Mouse (Mus musculus) limb, embryonic 12.5 days (tissue): ENCODE data around the gene Nr0b2. TPM values are rescaled to one million over a fixed set of nuclear protein-coding genes. Genes with fewer than 3 reads are reported as not detected.

Experiments
- ATAC-seq: fragments of 200-750 bp; cut with Nextera tagmentation; 2 replicates; pipeline ENCODE4 v1.8.0; 2017; ENCODE audit warnings: low read depth, moderate TSS enrichment; ENCODE audit not compliant: insufficient number of reproducible peaks, insufficient read depth, low FRiP score, low TSS enrichment
- H3K27ac ChIP-seq: fragments of 300-500 bp; sonication (generic); 2 replicates; pipeline ENCODE4 v1.5.1; 2016; ENCODE audit warnings: mild to moderate bottlenecking, moderate library complexity
- H3K27me3 ChIP-seq: fragments of 300-500 bp; sonication (generic); 2 replicates; pipeline ENCODE4 v1.6.1; 2016; ENCODE audit warnings: mild to moderate bottlenecking, moderate library complexity
- H3K36me3 ChIP-seq: fragments of 300-500 bp; sonication (generic); 2 replicates; pipeline ENCODE4 v1.6.1; 2016; ENCODE audit warnings: mild to moderate bottlenecking, moderate library complexity
- H3K4me1 ChIP-seq: fragments of 300-500 bp; sonication (generic); replicated peaks from 2 replicates; pipeline ENCODE4 v1.6.1; 2016
- H3K4me2 ChIP-seq: fragments of 300-500 bp; sonication (generic); 2 replicates; pipeline ENCODE4 v1.6.1; 2016; ENCODE audit warnings: mild to moderate bottlenecking, moderate library complexity
- H3K4me3 ChIP-seq: fragments of 300-500 bp; sonication (generic); replicated peaks from 2 replicates; pipeline ENCODE4 v1.5.1; 2016; ENCODE audit warnings: mild to moderate bottlenecking
- H3K9ac ChIP-seq: fragments of 300-500 bp; sonication (generic); replicated peaks from 2 replicates; pipeline ENCODE4 v1.6.1; 2016; ENCODE audit warnings: mild to moderate bottlenecking, moderate library complexity
- H3K9me3 ChIP-seq: fragments of 300-500 bp; sonication (generic); 2 replicates; pipeline ENCODE4 v1.6.1; 2016; ENCODE audit warnings: mild to moderate bottlenecking, moderate library complexity
- WGBS: fragments of 180-500 bp; shearing (Covaris S2); methylation state at CpG from one replicate; pipeline ENCODE4 v1.1.7; 2016; 5-methylcytosine and 5-hydroxymethylcytosine counted together
- polyA plus RNA-seq: library from polyadenylated mRNA; unstranded; fragments of >200 nt; fragmentation: Nextera tagmentation; extraction: Ambion mirVana; gene quantifications from 2 replicates; pipeline ENCODE4 v1.2.1, GENCODE M21; 2016

Nr0b2 gene
- polyA plus RNA-seq, 1 experiment from 2014 or later = not detected

DNA sequence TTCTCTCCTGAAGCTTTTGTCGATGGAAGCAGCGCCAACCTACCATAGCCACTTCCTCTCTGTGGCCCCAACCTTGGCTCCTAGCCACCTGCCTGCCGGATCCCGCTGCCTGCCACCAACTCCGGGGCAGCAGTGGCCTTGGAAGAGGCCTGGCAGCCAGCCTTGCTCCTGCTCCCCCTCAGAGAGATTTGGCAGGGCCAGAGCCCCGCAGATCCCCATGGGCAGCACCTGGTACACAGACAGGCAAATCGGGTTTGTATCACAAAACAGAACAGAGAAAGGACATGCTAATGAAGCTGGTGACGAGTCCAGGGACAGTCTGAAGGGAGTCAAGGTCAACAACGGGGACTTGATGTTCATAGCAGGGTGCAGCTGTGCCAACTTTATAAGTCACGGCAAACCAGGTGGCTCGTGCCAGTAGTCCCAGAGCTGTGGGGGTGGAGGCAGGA is 10.0 kb downstream of the Nr0b2 start:
- Histone ChIP-seq H3K4me3 (no peak overlapping the region), H3K36me3 (no peaks in the 10 kb centered on the region), H3K4me2 (no peak overlapping the region), H3K4me1 (no peaks in the 10 kb centered on the region), H3K9me3 (peaks cover 8% of the 10 kb centered on the region; the same call in 1 of the 2 replicates), H3K9ac (no peak overlapping the region), H3K27ac (no peak overlapping the region), H3K27me3 (no peaks in the 10 kb centered on the region)
- 80% methylated on average over 11 of the region's 11 CpGs for WGBS
- ATAC-seq = no peak

DNA sequence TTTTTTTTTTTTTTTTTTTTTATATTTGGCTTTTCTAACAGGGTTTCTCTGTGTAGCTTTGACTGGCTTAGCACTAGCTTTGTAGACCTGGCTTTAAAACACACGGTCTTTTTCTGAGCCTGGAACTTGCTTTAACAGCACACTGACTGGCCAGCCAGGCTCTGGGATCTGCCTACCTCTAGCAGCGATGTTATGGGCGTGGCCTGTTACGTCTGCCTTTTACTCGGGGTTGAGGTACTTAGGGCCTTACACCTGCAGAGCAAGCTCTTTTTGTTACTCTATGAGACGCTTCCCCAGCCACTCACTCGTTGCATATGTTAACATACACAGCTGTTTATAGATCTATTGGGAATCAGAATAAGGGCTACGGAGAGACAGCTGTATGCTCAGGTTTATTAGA is 14.1 kb downstream of the Nr0b2 start:
- Histone ChIP-seq H3K9me3 (peaks cover 8% of the 10 kb centered on the region; the same call in 1 of the 2 replicates), H3K9ac (no peak overlapping the region), H3K27ac (no peak overlapping the region), H3K4me2 (no peak overlapping the region), H3K27me3 (no peaks in the 10 kb centered on the region), H3K36me3 (no peaks in the 10 kb centered on the region), H3K4me3 (no peak overlapping the region), H3K4me1 (no peaks in the 10 kb centered on the region)
- ATAC-seq = no peak
- WGBS = 29% methylated on average over 8 of the region's 8 CpGs

DNA sequence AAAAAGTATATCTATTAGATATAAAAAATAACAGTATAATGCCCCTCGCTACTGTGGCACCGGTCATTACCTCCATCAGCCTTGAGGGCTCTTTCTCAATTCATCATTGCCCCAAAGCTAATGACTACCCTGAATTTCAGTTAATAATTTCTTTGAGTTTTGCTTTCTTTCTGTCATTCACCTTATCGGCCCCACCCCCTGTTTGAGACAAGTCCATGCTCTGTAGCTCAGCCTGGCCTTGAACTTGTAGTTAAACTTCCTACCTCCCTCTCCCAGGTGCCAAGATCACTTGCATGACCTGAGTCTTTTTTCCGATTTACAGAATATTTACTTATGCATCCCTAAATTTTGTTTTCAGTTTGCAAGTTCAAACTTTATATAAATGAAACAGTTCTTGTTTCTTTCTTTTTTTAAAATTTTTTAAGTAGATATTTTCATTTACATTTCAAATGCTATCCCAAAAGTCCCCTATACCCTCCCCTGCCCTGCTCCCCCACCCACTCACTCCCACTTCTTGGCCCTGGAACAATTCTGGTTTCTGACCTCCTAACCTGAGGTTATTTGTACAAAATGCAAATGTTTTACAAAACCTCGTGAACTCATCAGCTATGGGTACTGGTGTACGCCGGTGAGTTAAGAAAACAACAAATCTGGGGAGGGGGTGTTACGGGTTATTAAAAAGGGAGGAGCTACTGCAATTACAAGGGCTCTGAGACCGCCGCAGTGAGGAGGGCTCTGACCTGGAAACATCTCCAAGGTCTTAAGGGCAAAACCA is 16.3 kb downstream of the Nr0b2 start:
- WGBS = 80% methylated on average over 10 of the region's 10 CpGs
- Histone ChIP-seq H3K4me1 (no peaks in the 10 kb centered on the region; the same call in 1 of the 2 replicates), H3K9me3 (peaks cover 2% of the 10 kb centered on the region; the same call in 1 of the 2 replicates), H3K36me3 (no peaks in the 10 kb centered on the region), H3K9ac (no peak overlapping the region), H3K27me3 (no peaks in the 10 kb centered on the region), H3K4me3 (no peak overlapping the region), H3K27ac (no peak overlapping the region), H3K4me2 (no peak overlapping the region)
- ATAC-seq = no peak

DNA sequence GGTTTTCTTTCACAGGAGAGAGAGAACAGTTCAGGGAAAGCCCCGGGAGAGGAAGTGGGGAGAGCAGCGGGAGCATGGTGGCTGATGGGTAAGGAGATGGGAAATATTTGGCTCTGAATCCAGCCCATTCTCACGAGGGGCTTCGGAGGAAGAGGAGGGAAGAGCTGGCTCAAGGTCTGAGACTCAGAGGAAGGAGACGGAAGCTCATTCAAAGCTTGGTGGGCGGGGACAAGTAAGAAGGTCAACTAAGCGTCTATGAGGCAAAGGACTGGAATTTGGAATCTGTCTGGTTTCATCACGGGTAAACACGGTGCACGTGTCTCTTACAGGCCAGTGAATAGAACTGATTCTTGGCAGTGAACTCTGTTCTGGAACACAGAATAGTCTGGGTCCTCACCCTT is 16.9 kb downstream of the Nr0b2 start:
- no peaks in the 10 kb centered on the region for H3K9me3 ChIP-seq
- no peaks in the 10 kb centered on the region for H3K27me3 ChIP-seq
- no peak overlapping the region for H3K4me3 ChIP-seq
- H3K4me2 ChIP-seq = no peak overlapping the region
- ATAC-seq = no peak
- no peak overlapping the region for H3K9ac ChIP-seq
- H3K36me3 ChIP-seq = no peaks in the 10 kb centered on the region
- peaks cover under 1% of the 10 kb centered on the region; the same call in 1 of the 2 replicates for H3K4me1 ChIP-seq
- WGBS = 61% methylated on average over 10 of the region's 10 CpGs
- no peak overlapping the region for H3K27ac ChIP-seq

DNA sequence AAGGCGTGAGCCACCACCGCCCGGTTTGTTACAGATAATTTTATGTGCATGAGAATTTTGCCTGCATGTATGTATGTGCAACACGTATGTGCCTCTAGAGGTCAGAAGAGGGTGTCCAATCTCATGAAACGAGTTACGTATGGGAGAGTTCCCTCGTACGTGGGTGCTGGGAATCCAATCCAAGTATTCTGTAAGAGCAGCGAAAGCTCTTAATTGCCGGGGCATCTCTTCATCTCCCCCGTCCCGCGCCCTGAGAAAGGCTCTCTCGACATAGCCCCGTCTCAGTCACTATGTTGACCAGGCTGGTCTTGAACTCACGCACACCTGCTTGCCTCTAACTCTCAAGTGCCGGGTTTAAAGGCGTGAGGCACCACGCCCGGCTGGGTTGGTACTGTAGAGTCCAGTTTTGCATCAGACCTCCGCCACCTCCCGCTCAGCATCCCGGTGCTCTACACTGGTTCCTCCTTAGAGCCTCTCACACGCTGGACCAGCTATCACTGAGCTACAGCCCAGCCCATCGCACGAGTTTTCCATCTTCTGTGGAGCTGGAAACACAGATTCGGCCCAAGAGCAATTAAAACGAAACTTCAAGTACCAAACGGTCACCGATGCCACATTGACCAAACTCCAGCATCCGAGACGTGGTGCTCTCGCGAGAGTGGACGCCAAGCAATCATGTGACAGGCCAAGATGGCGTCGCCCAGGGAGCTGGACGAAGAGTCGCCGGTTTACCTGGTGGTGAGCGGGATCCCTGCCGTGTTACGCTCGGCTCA is 21.1 kb downstream of the Nr0b2 start, which contains the start of gene Gpatch3:
TSS of gene Gpatch3 (plus strand) at position 676 of the 773 bp plus-strand sequence.
- Histone ChIP-seq H3K9ac (peak within 1 kb of the TSS; percentile 90), H3K4me3 (peak within 1 kb of the TSS; percentile 100), H3K9me3 (no peaks in the 10 kb centered on the region), H3K27me3 (no peaks in the 10 kb centered on the region), H3K4me1 (peaks cover 10% of the 10 kb centered on the region; the same call in 1 of the 2 replicates), H3K27ac (peak within 1 kb of the TSS; percentile 90), H3K36me3 (peaks cover 16% of the 10 kb centered on the region), H3K4me2 (peak within 1 kb of the TSS; percentile 86)
- 8% methylated on average over 44 of the region's 44 CpGs for WGBS
- ATAC-seq = peak; percentile 83

DNA sequence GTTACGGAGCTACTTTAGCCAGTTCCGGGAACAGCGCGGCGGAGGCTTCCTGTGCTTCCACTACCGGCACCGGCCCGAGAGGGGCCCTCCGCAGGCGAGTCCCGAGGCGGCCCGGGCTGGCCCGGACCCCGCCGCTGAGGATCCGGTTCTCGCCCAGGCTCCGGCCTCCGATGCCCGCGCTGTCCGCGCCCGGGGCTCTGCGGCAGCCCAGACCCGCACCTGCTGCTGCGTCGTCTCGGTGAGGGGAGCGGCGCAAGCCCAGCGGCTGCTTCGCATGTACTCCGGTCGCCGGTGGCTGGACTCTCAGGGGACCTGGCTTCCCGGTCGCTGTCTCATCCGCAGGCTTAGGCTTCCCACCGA is 21.6 kb downstream of the Nr0b2 start:
- WGBS = 1% methylated on average over 41 of the region's 41 CpGs
- ATAC-seq = peak; percentile 26; the same call in 1 of the 2 replicates
- H3K27ac ChIP-seq = peak overlapping the region; percentile 90

DNA sequence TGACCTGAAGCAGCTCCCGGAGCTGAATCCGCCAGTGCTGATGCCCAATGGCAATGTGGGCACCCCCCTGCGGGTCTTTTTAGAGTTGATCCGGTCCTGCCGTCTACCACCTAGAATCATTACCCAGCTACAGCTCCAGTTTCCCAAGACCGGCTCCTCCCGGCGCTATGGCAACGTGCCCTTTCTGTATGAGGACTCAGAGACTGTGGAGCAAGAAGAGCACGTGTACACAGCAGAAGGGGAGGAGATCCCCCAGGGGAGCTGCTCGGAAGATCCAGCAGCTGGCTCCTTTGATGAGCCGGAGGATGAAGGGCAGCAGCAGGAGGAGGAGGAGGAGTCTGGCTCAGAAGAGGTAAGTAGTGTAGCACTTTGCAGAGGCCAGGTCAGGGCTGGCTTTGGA is 24.8 kb downstream of the Nr0b2 start:
- peaks cover 10% of the 10 kb centered on the region; the same call in 1 of the 2 replicates for H3K4me1 ChIP-seq
- H3K27ac ChIP-seq = no peak overlapping the region
- ATAC-seq = no peak
- no peak overlapping the region for H3K4me3 ChIP-seq
- H3K4me2 ChIP-seq = no peak overlapping the region
- no peaks in the 10 kb centered on the region for H3K9me3 ChIP-seq
- H3K36me3 ChIP-seq = peaks cover 49% of the 10 kb centered on the region
- 80% methylated on average over 12 of the region's 12 CpGs for WGBS
- H3K9ac ChIP-seq = no peak overlapping the region; the same call in 1 of the 2 replicates
- no peaks in the 10 kb centered on the region for H3K27me3 ChIP-seq

More for the DNA sequence above, 21.6 kb downstream of the Nr0b2 start:
- H3K9ac ChIP-seq = peak overlapping the region; percentile 90
- no peaks in the 10 kb centered on the region for H3K27me3 ChIP-seq
- peak overlapping the region; percentile 100 for H3K4me3 ChIP-seq
- H3K4me2 ChIP-seq = peak overlapping the region; percentile 86
- H3K9me3 ChIP-seq = no peaks in the 10 kb centered on the region
- peaks cover 10% of the 10 kb centered on the region; the same call in 1 of the 2 replicates for H3K4me1 ChIP-seq
- H3K36me3 ChIP-seq = peaks cover 22% of the 10 kb centered on the region

DNA sequence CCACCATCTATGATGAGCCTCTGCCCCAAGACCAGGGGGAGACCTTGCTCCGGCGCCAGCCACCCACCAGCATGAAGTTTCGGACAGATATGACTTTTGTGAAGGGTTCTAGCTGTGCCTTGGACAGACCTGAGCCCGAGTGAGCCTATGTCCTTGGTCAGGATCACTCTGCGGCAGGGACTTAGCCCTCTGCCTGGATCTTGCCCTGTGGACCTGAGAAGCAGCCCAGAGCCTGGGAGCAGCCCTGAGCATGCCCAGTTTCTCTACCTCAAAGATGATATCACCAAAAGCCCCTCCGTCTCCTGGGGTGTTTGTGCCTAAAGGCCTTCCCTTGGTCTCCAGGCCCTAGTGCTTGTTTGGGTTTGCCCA is 30.5 kb downstream of the Nr0b2 start:
- H3K9me3 ChIP-seq = no peaks in the 10 kb centered on the region
- H3K4me2 ChIP-seq = peak overlapping the region; percentile 100
- WGBS = 66% methylated on average over 6 of the region's 6 CpGs
- peak overlapping the region; percentile 81 for H3K9ac ChIP-seq
- peaks cover 69% of the 10 kb centered on the region for H3K36me3 ChIP-seq
- peak overlapping the region; percentile 97 for H3K4me3 ChIP-seq
- ATAC-seq = no peak
- H3K4me1 ChIP-seq = peaks cover 15% of the 10 kb centered on the region
- H3K27ac ChIP-seq = peak overlapping the region; percentile 80
- H3K27me3 ChIP-seq = no peaks in the 10 kb centered on the region

DNA sequence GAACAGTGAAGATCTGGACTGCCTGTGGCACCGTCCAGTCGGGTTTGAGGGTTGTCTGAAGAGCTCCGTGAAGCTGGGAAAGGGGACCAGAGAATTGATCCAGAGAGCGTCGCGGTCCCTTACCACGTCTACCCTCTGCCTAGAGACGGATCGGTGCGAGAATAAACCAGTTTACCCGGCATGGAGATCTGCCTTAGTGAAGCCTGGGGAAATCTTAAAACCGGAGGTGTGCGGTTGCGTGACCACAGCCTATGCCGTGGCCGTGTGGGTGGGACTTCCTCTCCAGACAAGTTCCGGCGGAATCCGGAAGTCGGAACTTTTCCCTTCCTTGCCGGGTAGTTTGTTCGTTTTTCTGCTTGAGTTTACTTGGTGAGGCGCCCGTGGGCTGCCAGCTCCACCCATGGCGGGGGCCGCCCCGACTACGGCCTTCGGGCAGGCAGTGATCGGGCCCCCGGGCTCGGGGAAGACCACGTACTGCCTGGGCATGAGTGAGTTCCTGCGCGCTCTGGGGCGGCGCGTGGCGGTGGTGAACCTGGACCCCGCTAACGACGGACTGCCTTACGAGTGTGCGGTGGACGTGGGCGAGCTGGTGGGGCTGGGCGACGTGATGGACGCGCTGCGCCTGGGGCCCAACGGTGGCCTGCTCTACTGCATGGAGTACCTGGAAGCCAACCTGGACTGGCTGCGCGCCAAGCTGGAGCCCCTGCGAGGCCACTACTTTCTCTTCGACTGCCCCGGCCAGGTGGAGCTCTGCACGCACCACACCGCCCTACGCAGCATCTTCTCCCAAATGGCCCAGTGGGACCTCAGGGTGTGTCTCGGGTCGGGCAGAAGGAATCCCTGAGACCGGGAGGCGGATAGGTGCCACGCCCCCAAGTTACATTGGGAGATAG is 31.1 kb downstream of the Nr0b2 start, which contains the start of gene Gpn2:
TSS of gene Gpn2 (plus strand) at position 304 of the 893 bp plus-strand sequence.
- no peaks in the 10 kb centered on the region for H3K27me3 ChIP-seq
- whole genome bisulfite sequencing = 3% methylated on average over 65 of the region's 65 CpGs
- no peaks in the 10 kb centered on the region for H3K9me3 ChIP-seq

DNA sequence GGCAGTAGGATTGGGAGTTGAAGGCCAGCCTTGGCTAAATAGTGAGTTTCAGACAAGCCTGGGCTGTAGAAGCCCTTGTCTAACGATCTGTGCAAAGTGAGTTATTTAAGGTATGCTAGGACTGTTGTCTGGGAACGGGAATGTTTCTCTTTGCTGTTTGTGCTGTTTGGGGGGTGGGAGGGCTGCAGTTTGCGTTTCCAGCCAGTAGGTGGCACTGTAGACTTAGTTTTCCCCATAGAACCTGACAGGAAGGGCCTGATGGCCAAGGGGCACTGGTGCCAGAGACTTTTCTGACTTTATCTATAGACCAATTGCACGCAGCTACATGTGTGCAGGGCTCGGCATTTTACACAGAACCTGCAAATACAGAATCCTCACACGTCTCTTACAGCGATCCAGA is 39.4 kb downstream of the Nr0b2 start:
- Histone ChIP-seq H3K9ac (no peak overlapping the region), H3K27me3 (no peaks in the 10 kb centered on the region), H3K9me3 (no peaks in the 10 kb centered on the region), H3K4me2 (no peak overlapping the region), H3K36me3 (peaks cover 53% of the 10 kb centered on the region), H3K27ac (no peak overlapping the region), H3K4me1 (no peaks in the 10 kb centered on the region), H3K4me3 (no peak overlapping the region)
- no peak for ATAC-seq
- 32% methylated on average over 7 of the region's 7 CpGs for whole genome bisulfite sequencing

More for the DNA sequence above, 31.1 kb downstream of the Nr0b2 start, which contains the start of gene Gpn2:
- Histone ChIP-seq H3K4me3 (peak within 1 kb of the TSS; percentile 97), H3K9ac (peak within 1 kb of the TSS; percentile 81), H3K4me1 (peaks cover 15% of the 10 kb centered on the region), H3K27ac (peak within 1 kb of the TSS; percentile 80), H3K4me2 (peak within 1 kb of the TSS; percentile 100), H3K36me3 (peaks cover 69% of the 10 kb centered on the region)
- peak; percentile 79 for ATAC-seq
